Mouse (Mus musculus): Measurements from ENCODE around the gene Mink1. TPM values are rescaled to one million over a fixed set of nuclear protein-coding genes. Genes with fewer than 3 reads are reported as not detected.
"Not testable (repeated sequence)": the region's sequence is repeated elsewhere in the genome, so short reads cannot be mapped to it uniquely, and the experiment has no call there.

Mink1 gene
- polyA plus RNA-seq, 1 experiment from 2014 or later = 10.8 TPM

- H3K9ac ChIP-seq = peak overlapping the region; percentile 77
- H3K27ac ChIP-seq = peak overlapping the region; percentile 85
- H3K27me3 ChIP-seq = no peaks in the 10 kb centered on the region
- peaks cover 17% of the 10 kb centered on the region for H3K4me1 ChIP-seq
- peak overlapping the region; percentile 91 for H3K4me2 ChIP-seq
- 2% methylated on average over 2 of the region's 2 CpGs for WGBS
- H3K4me3 ChIP-seq = peak overlapping the region; percentile 85
- H3K36me3 ChIP-seq = no peaks in the 10 kb centered on the region
- no peaks in the 10 kb centered on the region for H3K9me3 ChIP-seq
- ATAC-seq (ENCODE audit: borderline replicate concordance, extremely low read depth, low FRiP score, low TSS enrichment) = no peak; the same call in 1 of the 2 replicates
Measured at GRCm38 (mm10) chr11:70561937-70562286, 769 bp upstream of the Mink1 start.

- peak overlapping the region; percentile 91 for H3K4me2 ChIP-seq
- H3K9ac ChIP-seq = peak overlapping the region; percentile 77
- no peak; the same call in 1 of the 2 replicates for ATAC-seq (ENCODE audit: borderline replicate concordance, extremely low read depth, low FRiP score, low TSS enrichment)
- H3K36me3 ChIP-seq = no peaks in the 10 kb centered on the region
- H3K4me1 ChIP-seq = peaks cover 17% of the 10 kb centered on the region
- peak overlapping the region; percentile 85 for H3K4me3 ChIP-seq
- H3K27ac ChIP-seq = peak overlapping the region; percentile 85
- H3K27me3 ChIP-seq = no peaks in the 10 kb centered on the region
- WGBS = under 1% methylated on average over 26 of the region's 31 CpGs
- H3K9me3 ChIP-seq = no peaks in the 10 kb centered on the region
Measured at GRCm38 (mm10) chr11:70562995-70563469, 351 bp downstream of the Mink1 start.

GRCm38 (mm10) chr11:70563470-70564275 is 992 bp downstream of the Mink1 start:
- peak; percentile 11; the same call in 1 of the 2 replicates for ATAC-seq (ENCODE audit: borderline replicate concordance, extremely low read depth, low FRiP score, low TSS enrichment)
- Histone ChIP-seq H3K36me3 (no peaks in the 10 kb centered on the region), H3K27me3 (no peaks in the 10 kb centered on the region), H3K9me3 (no peaks in the 10 kb centered on the region), H3K4me3 (peak overlapping the region; percentile 85), H3K4me1 (peaks cover 17% of the 10 kb centered on the region), H3K4me2 (peak overlapping the region; percentile 91), H3K27ac (peak overlapping the region; percentile 85), H3K9ac (peak overlapping the region; percentile 77)
- 2% methylated on average over 25 of the region's 25 CpGs for WGBS

- no peak for ATAC-seq (ENCODE audit: borderline replicate concordance, extremely low read depth, low FRiP score, low TSS enrichment)
- peaks cover 17% of the 10 kb centered on the region for H3K4me1 ChIP-seq
- peak overlapping the region; percentile 77; the same call in 1 of the 2 replicates for H3K9ac ChIP-seq
- H3K27ac ChIP-seq = peak overlapping the region; percentile 85
- peak overlapping the region; percentile 91 for H3K4me2 ChIP-seq
- H3K9me3 ChIP-seq = no peaks in the 10 kb centered on the region
- no peaks in the 10 kb centered on the region for H3K27me3 ChIP-seq
- H3K4me3 ChIP-seq = peak overlapping the region; percentile 85
- 30% methylated on average over 4 of the region's 4 CpGs for WGBS
- no peaks in the 10 kb centered on the region for H3K36me3 ChIP-seq
Measured at GRCm38 (mm10) chr11:70564276-70564873, 1.7 kb downstream of the Mink1 start.

- Histone ChIP-seq H3K27ac (no peak overlapping the region), H3K4me1 (peaks cover 17% of the 10 kb centered on the region), H3K9me3 (no peaks in the 10 kb centered on the region), H3K36me3 (no peaks in the 10 kb centered on the region), H3K4me3 (no peak overlapping the region), H3K27me3 (no peaks in the 10 kb centered on the region), H3K9ac (no peak overlapping the region), H3K4me2 (no peak overlapping the region)
- ATAC-seq (ENCODE audit: borderline replicate concordance, extremely low read depth, low FRiP score, low TSS enrichment) = no peak
- 80% methylated on average over 7 of the region's 7 CpGs for WGBS
Measured at GRCm38 (mm10) chr11:70566586-70566985, 3.9 kb downstream of the Mink1 start.

- not testable (repeated sequence) for H3K27ac ChIP-seq; H3K27me3 ChIP-seq; H3K9ac ChIP-seq; H3K4me2 ChIP-seq; H3K4me3 ChIP-seq; H3K4me1 ChIP-seq; ATAC-seq (ENCODE audit: borderline replicate concordance, extremely low read depth, low FRiP score, low TSS enrichment); H3K9me3 ChIP-seq; H3K36me3 ChIP-seq
- 79% methylated on average over 1 of the region's 1 CpGs for whole genome bisulfite sequencing
Measured at GRCm38 (mm10) chr11:70570614-70571013, 7.9 kb downstream of the Mink1 start.

- Histone ChIP-seq H3K4me1 (peaks cover 6% of the 10 kb centered on the region; the same call in 1 of the 2 replicates), H3K27me3 (no peaks in the 10 kb centered on the region), H3K4me3 (no peak overlapping the region), H3K36me3 (no peaks in the 10 kb centered on the region), H3K9me3 (no peaks in the 10 kb centered on the region), H3K9ac (no peak overlapping the region), H3K4me2 (no peak overlapping the region), H3K27ac (no peak overlapping the region)
- WGBS = 79% methylated on average over 1 of the region's 1 CpGs
- ATAC-seq (ENCODE audit: borderline replicate concordance, extremely low read depth, low FRiP score, low TSS enrichment) = no peak
Measured at GRCm38 (mm10) chr11:70571641-70572040, 9.0 kb downstream of the Mink1 start.

GRCm38 (mm10) chr11:70572348-70572902 is 9.7 kb downstream of the Mink1 start:
- no peak overlapping the region for H3K4me3 ChIP-seq
- H3K4me2 ChIP-seq = no peak overlapping the region
- H3K27me3 ChIP-seq = no peaks in the 10 kb centered on the region
- H3K36me3 ChIP-seq = no peaks in the 10 kb centered on the region
- no peak for ATAC-seq (ENCODE audit: borderline replicate concordance, extremely low read depth, low FRiP score, low TSS enrichment)
- no peaks in the 10 kb centered on the region for H3K9me3 ChIP-seq
- H3K27ac ChIP-seq = no peak overlapping the region
- WGBS = 46% methylated on average over 5 of the region's 5 CpGs
- no peak overlapping the region for H3K9ac ChIP-seq
- peaks cover 10% of the 10 kb centered on the region for H3K4me1 ChIP-seq

GRCm38 (mm10) chr11:70573872-70574271 is 11.2 kb downstream of the Mink1 start:
- 78% methylated on average over 6 of the region's 6 CpGs for WGBS
- Histone ChIP-seq H3K4me3 (no peak overlapping the region), H3K4me2 (no peak overlapping the region), H3K9me3 (no peaks in the 10 kb centered on the region), H3K27ac (no peak overlapping the region), H3K4me1 (peaks cover 23% of the 10 kb centered on the region), H3K36me3 (no peaks in the 10 kb centered on the region), H3K9ac (no peak overlapping the region), H3K27me3 (no peaks in the 10 kb centered on the region)
- ATAC-seq (ENCODE audit: borderline replicate concordance, extremely low read depth, low FRiP score, low TSS enrichment) = no peak

- Histone ChIP-seq H3K4me2 (no peak overlapping the region), H3K4me1 (peaks cover 41% of the 10 kb centered on the region), H3K36me3 (no peaks in the 10 kb centered on the region), H3K9ac (no peak overlapping the region), H3K27ac (no peak overlapping the region), H3K4me3 (no peak overlapping the region), H3K9me3 (no peaks in the 10 kb centered on the region), H3K27me3 (no peaks in the 10 kb centered on the region)
- 61% methylated on average over 3 of the region's 3 CpGs for WGBS
- no peak for ATAC-seq (ENCODE audit: borderline replicate concordance, extremely low read depth, low FRiP score, low TSS enrichment)
Measured at GRCm38 (mm10) chr11:70577201-70577600, 14.5 kb downstream of the Mink1 start.

GRCm38 (mm10) chr11:70578962-70579361 is 16.3 kb downstream of the Mink1 start:
- ATAC-seq (ENCODE audit: borderline replicate concordance, extremely low read depth, low FRiP score, low TSS enrichment) = no peak
- no peak overlapping the region for H3K27ac ChIP-seq
- no peak overlapping the region for H3K9ac ChIP-seq
- no peak overlapping the region for H3K4me3 ChIP-seq
- no peak overlapping the region for H3K4me2 ChIP-seq
- peaks cover 52% of the 10 kb centered on the region for H3K4me1 ChIP-seq
- WGBS = 81% methylated on average over 6 of the region's 6 CpGs
- H3K9me3 ChIP-seq = no peaks in the 10 kb centered on the region
- H3K36me3 ChIP-seq = no peaks in the 10 kb centered on the region
- H3K27me3 ChIP-seq = no peaks in the 10 kb centered on the region
